In the genomic region with DNA sequence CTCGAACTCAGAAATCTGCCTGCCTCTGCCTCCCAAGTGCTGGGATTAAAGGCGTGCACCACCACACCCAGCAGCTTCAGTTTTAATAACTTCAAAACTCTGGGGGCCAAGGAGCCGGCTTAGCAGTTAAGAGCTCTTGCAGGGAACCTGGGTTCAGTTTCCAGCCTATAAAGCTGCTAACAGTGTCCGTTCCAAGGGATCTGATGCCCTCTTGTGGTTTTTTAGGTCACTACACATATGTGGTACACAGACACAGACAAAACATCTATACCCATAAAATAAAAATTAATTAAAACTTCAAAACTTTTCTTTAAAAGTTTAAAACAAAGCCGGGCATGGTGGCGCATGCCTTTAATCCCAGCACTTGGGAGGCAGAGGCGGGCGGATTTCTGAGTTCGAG, we compare ENCODE assay signal across 10 mouse cellular contexts. TPM values are rescaled to one million over a fixed set of nuclear protein-coding genes. Genes with fewer than 3 reads are reported as not detected.
DNase-seq lines count a peak whose midpoint lies in the region; ATAC-seq and TF ChIP-seq lines count a peak whose summit lies in the region.
"Had no signal": no experiment of that assay in that cellular context is flagged by ENCODE, and none has a peak within 500 bp of the region (broad histone marks: within the 10 kb centered on the region; RNA-seq: fewer than 3 reads in every experiment).

No protein-coding gene starts in this region.

- H3K27me3 ChIP-seq in heart, postnatal 0 days (ENCODE audit: control insufficient read depth, insufficient read depth, low read length), result no peaks in the 10 kb centered on the region
- H3K27me3 ChIP-seq in kidney, postnatal 0 days (ENCODE audit: insufficient read depth, low read length), result no peaks in the 10 kb centered on the region
- H3K27me3 ChIP-seq: embryonic facial prominence, embryonic 12.5 days; limb, embryonic 15.5 days had no signal

- H3K4me3 ChIP-seq in heart, postnatal 0 days (ENCODE audit: low read depth, low read length), result no peak overlapping the region
- no peak overlapping the region for H3K4me3 ChIP-seq in kidney, postnatal 0 days (replicated peaks; ENCODE audit: low read depth, low read length)
- H3K4me3 ChIP-seq: embryonic facial prominence, embryonic 12.5 days; limb, embryonic 15.5 days had no signal

- no peaks in the 10 kb centered on the region for H3K4me1 ChIP-seq in heart, postnatal 0 days (ENCODE audit: control insufficient read depth, insufficient read depth)
- H3K4me1 ChIP-seq in kidney, postnatal 0 days (replicated peaks; ENCODE audit: insufficient read depth, low read length), result no peaks in the 10 kb centered on the region
- H3K4me1 ChIP-seq: embryonic facial prominence, embryonic 12.5 days; limb, embryonic 15.5 days had no signal

- H3K9ac ChIP-seq in heart, postnatal 0 days (replicated peaks; ENCODE audit: low read depth, low read length), result no peak overlapping the region
- no peak overlapping the region for H3K9ac ChIP-seq in kidney, postnatal 0 days (ENCODE audit: low read depth, low read length)
- H3K9ac ChIP-seq: embryonic facial prominence, embryonic 12.5 days; limb, embryonic 15.5 days had no signal

- no peak overlapping the region for H3K4me2 ChIP-seq in heart, postnatal 0 days (ENCODE audit: low read depth, low read length)
- no peak overlapping the region for H3K4me2 ChIP-seq in kidney, postnatal 0 days (ENCODE audit: low read length)
- H3K4me2 ChIP-seq: embryonic facial prominence, embryonic 12.5 days; limb, embryonic 15.5 days had no signal

- peak; percentile 36 for DNase-seq in heart, postnatal 0 days (ENCODE audit: low spot score)
- no peak for DNase-seq in heart, adult 9 months (ENCODE audit: low spot score in 2 of 2)
- DNase-seq in right cerebral cortex, adult 2 months (ENCODE audit: low spot score in 2 of 2), result peak; percentile 23 to 43
- DNase-seq in right cerebral cortex, postnatal 10 days (ENCODE audit: low spot score in 2 of 2), result no peak
- DNase-seq in cerebellum, postnatal 10 days, result peak; percentile 54 to 66
- DNase-seq in kidney, postnatal 0 days (ENCODE audit: low spot score), result peak; percentile 71
- peak; percentile 75 for DNase-seq in retina, embryonic 14.5 days (ENCODE audit: low spot score)
- no peak for DNase-seq in frontal cortex, postnatal 25 days (ENCODE audit: low spot score in 2 of 2)

- no peaks in the 10 kb centered on the region for H3K36me3 ChIP-seq in heart, postnatal 0 days (replicated peaks; ENCODE audit: control insufficient read depth, insufficient read depth, low read length)
- H3K36me3 ChIP-seq in kidney, postnatal 0 days (ENCODE audit: insufficient read depth, low read length), result no peaks in the 10 kb centered on the region
- H3K36me3 ChIP-seq: embryonic facial prominence, embryonic 12.5 days; limb, embryonic 15.5 days had no signal

- TF ChIP-seq CTCF in heart, postnatal 0 days (IDR thresholded peaks at IDR 0.05; ENCODE audit: low read depth), result peak; percentile 48
- TF ChIP-seq CTCF in kidney, postnatal 0 days (IDR thresholded peaks at IDR 0.05; ENCODE audit: low read depth), result peak; percentile 67

- ATAC-seq in heart, postnatal 0 days (ENCODE audit: insufficient read depth, low read depth), result no peak
- no peak for ATAC-seq in kidney, postnatal 0 days (replicated peaks; ENCODE audit: low FRiP score, low read depth)

- H3K9me3 ChIP-seq in heart, postnatal 0 days (replicated peaks; ENCODE audit: control insufficient read depth, low read length), result no peaks in the 10 kb centered on the region
- no peaks in the 10 kb centered on the region for H3K9me3 ChIP-seq in kidney, postnatal 0 days (replicated peaks; ENCODE audit: low read length)
- H3K9me3 ChIP-seq: embryonic facial prominence, embryonic 12.5 days; limb, embryonic 15.5 days had no signal

- H3K27ac ChIP-seq in heart, postnatal 0 days (ENCODE audit: low read depth), result no peak overlapping the region
- H3K27ac ChIP-seq in kidney, postnatal 0 days, result no peak overlapping the region
- H3K27ac ChIP-seq: embryonic facial prominence, embryonic 12.5 days; limb, embryonic 15.5 days had no signal

- WGBS in heart, postnatal 0 days, result 36% methylated on average over 9 of the region's 9 CpGs
- WGBS in kidney, postnatal 0 days, result 54% methylated on average over 9 of the region's 9 CpGs

- TF ChIP-seq EP300 in heart, postnatal 0 days (IDR thresholded peaks at IDR 0.05; ENCODE audit: low read depth), result no peak

RNA-seq across cellular contexts. Expression of gene Nop56, which starts 27.3 kb away (rescaled TPM):
- total RNA-seq in heart, postnatal 0 days (2014; rRNA removed; ENCODE audit: low replicate concordance), result 47.4 and 50.9 TPM in 2 replicates
- polyA plus RNA-seq in heart, postnatal 0 days (2015; fragmentation: Nextera tagmentation; extraction: Ambion mirVana), result 57.4 and 57.6 TPM in 2 replicates
- 178 and 194 TPM in 2 replicates for polyA plus RNA-seq in kidney, postnatal 0 days (2015; fragmentation: Nextera tagmentation; extraction: Ambion mirVana)

RNA-seq across cellular contexts. Expression of gene Idh3b, which starts 37.4 kb away (rescaled TPM):
- 359 and 497 TPM in 2 replicates for total RNA-seq in heart, postnatal 0 days (2014; rRNA removed; ENCODE audit: low replicate concordance)
- polyA plus RNA-seq in heart, postnatal 0 days (2015; fragmentation: Nextera tagmentation; extraction: Ambion mirVana), result 512 and 516 TPM in 2 replicates
- 245 and 257 TPM in 2 replicates for polyA plus RNA-seq in kidney, postnatal 0 days (2015; fragmentation: Nextera tagmentation; extraction: Ambion mirVana)

RNA-seq across cellular contexts. Expression of gene Ebf4, which starts 48.1 kb away (rescaled TPM):
- total RNA-seq in heart, postnatal 0 days (2014; rRNA removed; ENCODE audit: low replicate concordance), result 1.1 and 3.4 TPM in 2 replicates
- 0.16 and 0.18 TPM in 2 replicates for polyA plus RNA-seq in heart, postnatal 0 days (2015; fragmentation: Nextera tagmentation; extraction: Ambion mirVana)
- 2.5 and 3.7 TPM in 2 replicates for polyA plus RNA-seq in kidney, postnatal 0 days (2015; fragmentation: Nextera tagmentation; extraction: Ambion mirVana)

RNA-seq across cellular contexts. Expression of gene Tmc2, which starts 51.9 kb away (rescaled TPM):
- total RNA-seq in heart, postnatal 0 days (2014; rRNA removed; ENCODE audit: low replicate concordance), result not detected in 2 replicates
- not detected in 2 replicates for polyA plus RNA-seq in heart, postnatal 0 days (2015; fragmentation: Nextera tagmentation; extraction: Ambion mirVana)
- polyA plus RNA-seq in kidney, postnatal 0 days (2015; fragmentation: Nextera tagmentation; extraction: Ambion mirVana), result not detected in 2 replicates
- polyA plus RNA-seq: embryonic facial prominence, embryonic 12.5 days; limb, embryonic 15.5 days had no signal

Comparison
In these comparisons a context has a peak if more than half of its experiments do, and no peak if none do; other contexts are left out.
1. DNase-seq: peak in heart, postnatal 0 days (single experiment), right cerebral cortex, adult 2 months (2 of 2), cerebellum, postnatal 10 days (2 of 2), kidney, postnatal 0 days (single experiment) and retina, embryonic 14.5 days (single experiment); none in heart, adult 9 months (0 of 2), right cerebral cortex, postnatal 10 days (0 of 2) and frontal cortex, postnatal 25 days (0 of 2).